Mouse (Mus musculus) heart, adult 2 months (tissue): Measurements from ENCODE around the gene Hjurp.

ENCODE experiments used
- CTCF ChIP-seq: fragments of 200-600 bp; IDR thresholded peaks from 2 replicates; pipeline ENCODE4 v1.8.1; 2022; ENCODE audit warnings: antibody characterized with exemption, mild to moderate bottlenecking, moderate library complexity
- EP300 ChIP-seq: fragments of 200-500 bp; IDR thresholded peaks from 2 replicates; pipeline ENCODE4 v1.6.1; 2011; ENCODE audit warnings: low read depth, low read length, control low read depth; ENCODE audit not compliant: insufficient read depth
- POLR2A ChIP-seq: fragments of 200-500 bp; IDR thresholded peaks from 2 replicates; pipeline ENCODE4 v1.6.1; 2011; ENCODE audit warnings: mild to moderate bottlenecking, low read depth, low read length, control low read depth; ENCODE audit not compliant: insufficient read depth

GRCm38 (mm10) chr1:88320821-88321395 is 43.5 kb upstream of the Hjurp start:
- TF ChIP-seq POLR2A (no peak), CTCF (no peak), EP300 (no peak)
